Mouse (Mus musculus) intestine, embryonic 15.5 days (tissue): ENCODE measurements around the gene Vmn1r101. TPM values are rescaled to one million over a fixed set of nuclear protein-coding genes. Genes with fewer than 3 reads are reported as not detected.
"Not testable (repeated sequence)": the region's sequence is repeated elsewhere in the genome, so short reads cannot be mapped to it uniquely, and the experiment has no call there.

ENCODE experiments used
- ATAC-seq: fragments of 200-750 bp; cut with Nextera tagmentation; 2 replicates; pipeline ENCODE4 v1.8.0; 2017; ENCODE audit warnings: moderate TSS enrichment, moderate library complexity
- H3K27ac ChIP-seq: fragments of 300-500 bp; sonication (generic); 2 replicates; pipeline ENCODE4 v1.5.1; 2015; ENCODE audit warnings: mild to moderate bottlenecking, inconsistent platforms
- H3K27me3 ChIP-seq: fragments of 300-500 bp; sonication (generic); replicated peaks from 2 replicates; pipeline ENCODE4 v1.6.1; 2015; ENCODE audit warnings: inconsistent platforms
- H3K36me3 ChIP-seq: fragments of 300-500 bp; sonication (generic); 2 replicates; pipeline ENCODE4 v1.6.1; 2015; ENCODE audit warnings: inconsistent platforms
- H3K4me1 ChIP-seq: fragments of 300-500 bp; sonication (generic); replicated peaks from 2 replicates; pipeline ENCODE4 v1.6.1; 2015; ENCODE audit warnings: inconsistent platforms
- H3K4me2 ChIP-seq: fragments of 300-500 bp; sonication (generic); replicated peaks from 2 replicates; pipeline ENCODE4 v1.6.1; 2015; ENCODE audit warnings: mild to moderate bottlenecking, inconsistent platforms
- H3K4me3 ChIP-seq: fragments of 300-500 bp; sonication (generic); replicated peaks from 2 replicates; pipeline ENCODE4 v1.5.1; 2015; ENCODE audit warnings: inconsistent platforms
- H3K9ac ChIP-seq: fragments of 300-500 bp; sonication (generic); 2 replicates; pipeline ENCODE4 v1.6.1; 2015; ENCODE audit warnings: inconsistent platforms
- H3K9me3 ChIP-seq: fragments of 300-500 bp; sonication (generic); 2 replicates; pipeline ENCODE4 v1.6.1; 2016; ENCODE audit warnings: inconsistent platforms
- WGBS: fragments of 180-500 bp; shearing (Covaris S2); methylation state at CpG from one replicate; pipeline ENCODE4 v1.1.7; 2015; 5-methylcytosine and 5-hydroxymethylcytosine counted together
- polyA plus RNA-seq: library from polyadenylated mRNA; unstranded; fragments of >200 nt; fragmentation: Nextera tagmentation; extraction: Ambion mirVana; gene quantifications from 2 replicates; pipeline ENCODE4 v1.2.1, GENCODE M21; 2015

Vmn1r101 gene
- polyA plus RNA-seq, result not detected in 2 replicates

GRCm38 (mm10) chr7:20442493-20442892 is at the start of gene Vmn1r101:
Gene Vmn1r101, minus strand, starts transcription at chr7:20442593.
- no CpG with 5 or more reads among the region's 2 CpGs for WGBS
- H3K4me1 ChIP-seq, H3K9me3 ChIP-seq, H3K36me3 ChIP-seq, H3K4me2 ChIP-seq, ATAC-seq, H3K27ac ChIP-seq, H3K9ac ChIP-seq, H3K27me3 ChIP-seq, H3K4me3 ChIP-seq: not testable (repeated sequence)

DNA sequence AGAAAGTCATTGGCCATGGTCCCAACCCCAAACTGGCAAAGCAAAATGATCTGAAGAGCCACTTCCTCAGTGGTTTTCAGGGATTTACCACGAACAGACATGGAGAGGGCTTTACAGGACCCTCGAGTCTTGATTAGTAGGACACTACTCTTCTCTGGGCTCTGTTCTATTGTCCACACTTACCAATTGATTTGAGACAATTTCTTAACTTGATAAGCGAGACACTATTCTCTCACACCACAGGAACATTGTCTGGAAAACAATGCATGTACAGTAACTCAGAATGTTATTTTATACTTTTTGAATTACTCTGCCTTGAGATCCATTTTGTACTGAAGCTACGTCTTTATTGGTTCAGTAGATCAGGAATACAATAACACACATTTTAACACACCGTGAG is 32.4 kb upstream of the Vmn1r101 start, which contains the start of gene Gm10670:
Gene Gm10670 (minus strand): TSS at position 101 of the 400 bp plus-strand sequence.
- WGBS, result no CpG with 5 or more reads among the region's 5 CpGs
- not testable (repeated sequence) for H3K27ac ChIP-seq, H3K9ac ChIP-seq, H3K4me3 ChIP-seq, H3K9me3 ChIP-seq, ATAC-seq, H3K4me2 ChIP-seq, H3K4me1 ChIP-seq, H3K27me3 ChIP-seq, H3K36me3 ChIP-seq

- WGBS, result no CpG with 5 or more reads among the region's 3 CpGs
- not testable (repeated sequence) for H3K4me1 ChIP-seq
These were observed 24.8 kb downstream of the Vmn1r101 start, which contains the start of gene Vmn1r100 for GRCm38 (mm10) chr7:20417642-20418041. Gene Vmn1r100, plus strand, starts transcription at chr7:20417942.

More at GRCm38 (mm10) chr7:20417642-20418041, 24.8 kb downstream of the Vmn1r101 start, which contains the start of gene Vmn1r100:
- H3K4me2 ChIP-seq, H3K36me3 ChIP-seq, H3K9me3 ChIP-seq, H3K27ac ChIP-seq, H3K27me3 ChIP-seq, H3K4me3 ChIP-seq, H3K9ac ChIP-seq, ATAC-seq: not testable (repeated sequence)

Other genes with a start within 250 kb of the Vmn1r101 start
- gene Vmn1r95, start 248.9 kb downstream of the Vmn1r101 start, polyA plus RNA-seq, result not detected in 2 replicates
- not detected in 2 replicates for gene Gm6164, start 237.0 kb downstream of the Vmn1r101 start, polyA plus RNA-seq
- gene Gm4498, start 208.8 kb downstream of the Vmn1r101 start, polyA plus RNA-seq, result not detected in 2 replicates
- not detected in 2 replicates for gene Gm5890, start 179.8 kb downstream of the Vmn1r101 start, polyA plus RNA-seq
- not detected in 2 replicates for gene Gm4133, start 108.5 kb downstream of the Vmn1r101 start, polyA plus RNA-seq
- gene Gm5728, start 67.2 kb downstream of the Vmn1r101 start, polyA plus RNA-seq, result not detected in 2 replicates
- gene Vmn1r100, start 24.7 kb downstream of the Vmn1r101 start, polyA plus RNA-seq, result not detected in 2 replicates
- gene Gm10670, start 32.3 kb upstream of the Vmn1r101 start, polyA plus RNA-seq, result not detected in 2 replicates
- not detected in 2 replicates for gene Vmn1r103, start 67.9 kb upstream of the Vmn1r101 start, polyA plus RNA-seq
- not detected in 2 replicates for gene Vmn1r104, start 91.2 kb upstream of the Vmn1r101 start, polyA plus RNA-seq
- gene Gm5726, start 103.2 kb upstream of the Vmn1r101 start, polyA plus RNA-seq, result not detected in 2 replicates
- gene Gm4141, start 133.6 kb upstream of the Vmn1r101 start, polyA plus RNA-seq, result not detected in 2 replicates
- not detected in 2 replicates for gene Gm4513, start 156.4 kb upstream of the Vmn1r101 start, polyA plus RNA-seq
- gene Vmn1r107, start 226.3 kb upstream of the Vmn1r101 start, polyA plus RNA-seq, result not detected in 2 replicates